Mouse (Mus musculus) forebrain, embryonic 13.5 days (tissue): ENCODE data around the gene Ptprn2. TPM values are rescaled to one million over a fixed set of nuclear protein-coding genes. Genes with fewer than 3 reads are reported as not detected.

ENCODE experiments used
- ATAC-seq: fragments of 200-750 bp; cut with Nextera tagmentation; 2 replicates; pipeline ENCODE4 v1.8.0; 2017
- H3K27ac ChIP-seq: fragments of 300-500 bp; sonication (generic); 2 replicates; pipeline ENCODE4 v1.5.1; 2015; ENCODE audit warnings: inconsistent platforms, mild to moderate bottlenecking, moderate library complexity
- H3K27me3 ChIP-seq: fragments of 300-500 bp; sonication (generic); 2 replicates; pipeline ENCODE4 v1.6.1; 2015; ENCODE audit warnings: mild to moderate bottlenecking, inconsistent platforms
- H3K36me3 ChIP-seq: fragments of 300-500 bp; sonication (generic); 2 replicates; pipeline ENCODE4 v1.6.1; 2015; ENCODE audit warnings: mild to moderate bottlenecking, inconsistent platforms; ENCODE audit not compliant: poor library complexity, severe bottlenecking
- H3K4me1 ChIP-seq: fragments of 300-500 bp; sonication (generic); 2 replicates; pipeline ENCODE4 v1.6.1; 2015; ENCODE audit warnings: inconsistent platforms
- H3K4me2 ChIP-seq: fragments of 300-500 bp; sonication (generic); 2 replicates; pipeline ENCODE4 v1.6.1; 2015; ENCODE audit warnings: inconsistent platforms, mild to moderate bottlenecking, moderate library complexity
- H3K4me3 ChIP-seq: fragments of 300-500 bp; sonication (generic); 2 replicates; pipeline ENCODE4 v1.5.1; 2015; ENCODE audit warnings: mild to moderate bottlenecking, inconsistent platforms
- H3K9ac ChIP-seq: fragments of 300-500 bp; sonication (generic); 2 replicates; pipeline ENCODE4 v1.6.1; 2015; ENCODE audit warnings: mild to moderate bottlenecking, inconsistent platforms
- H3K9me3 ChIP-seq: fragments of 300-500 bp; sonication (generic); replicated peaks from 2 replicates; pipeline ENCODE4 v1.6.1; 2016; ENCODE audit warnings: inconsistent platforms
- WGBS: fragments of 180-500 bp; shearing (Covaris S2); methylation state at CpG from one replicate; pipeline ENCODE4 v1.1.7; 2015; 5-methylcytosine and 5-hydroxymethylcytosine counted together
- polyA plus RNA-seq: library from polyadenylated mRNA; unstranded; fragments of >200 nt; fragmentation: Nextera tagmentation; extraction: Ambion mirVana; gene quantifications from 2 replicates; pipeline ENCODE4 v1.2.1, GENCODE M21; 2015

Ptprn2 gene
- polyA plus RNA-seq, 1 experiment from 2014 or later: 6.6 TPM

DNA sequence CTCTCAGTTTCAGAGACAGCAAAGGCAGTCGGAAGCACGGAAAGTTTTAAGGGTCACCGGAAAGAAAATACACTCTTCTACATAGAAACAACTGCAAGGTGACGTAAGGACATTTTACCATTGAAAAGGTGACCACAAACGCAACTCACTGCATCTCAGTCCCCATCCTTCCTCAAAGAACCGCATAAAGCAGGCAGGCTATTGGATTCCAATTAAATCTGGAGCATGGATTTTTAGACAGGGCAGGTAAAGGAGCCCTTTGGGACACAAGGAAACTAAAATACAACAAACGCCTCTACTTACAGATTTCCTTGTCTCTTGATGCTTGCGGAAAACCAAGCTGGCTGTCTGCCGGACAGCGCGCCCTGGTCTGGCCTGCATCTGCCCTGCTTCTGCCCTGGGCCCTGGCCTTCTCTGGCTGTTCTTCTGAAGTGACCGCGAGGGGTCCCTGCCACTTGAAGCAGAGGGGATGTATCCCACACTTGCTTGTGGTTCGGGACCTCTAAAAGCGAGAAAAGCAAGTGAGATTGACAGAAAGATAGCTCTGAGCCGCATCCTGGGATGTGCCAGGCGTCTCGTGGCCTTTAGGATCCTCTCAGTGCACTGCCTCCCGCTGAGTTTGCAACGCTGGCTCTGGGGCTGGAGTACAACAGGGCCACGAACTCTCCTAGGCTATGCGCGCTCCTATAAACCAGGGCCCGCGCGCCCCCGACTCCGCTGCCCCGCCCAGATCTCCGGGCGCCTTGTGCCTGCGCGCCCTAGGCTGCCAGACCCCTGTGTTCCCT lies 665.3 kb downstream of the Ptprn2 start:
- Histone ChIP-seq H3K4me2 (peak overlapping the region; percentile 68), H3K27ac (peak overlapping the region; percentile 95), H3K9me3 (no peaks in the 10 kb centered on the region), H3K4me1 (peaks cover 33% of the 10 kb centered on the region), H3K4me3 (peak overlapping the region; percentile 73), H3K9ac (peak overlapping the region; percentile 92), H3K36me3 (no peaks in the 10 kb centered on the region), H3K27me3 (peaks cover 78% of the 10 kb centered on the region)
- WGBS: 3% methylated on average over 33 of the region's 33 CpGs
- peak; percentile 12; the same call in 1 of the 2 replicates for ATAC-seq

GRCm38 (mm10) chr12:117151611-117152010 lies 666.1 kb downstream of the Ptprn2 start:
- peak overlapping the region; percentile 68 for H3K4me2 ChIP-seq
- ATAC-seq: 0 out of 2 replicates have a peak, but pooled peaks have one; percentile 14
- WGBS: 3% methylated on average over 7 of the region's 7 CpGs
- H3K27ac ChIP-seq: peak overlapping the region; percentile 95
- H3K4me3 ChIP-seq: peak overlapping the region; percentile 73
- H3K9ac ChIP-seq: peak overlapping the region; percentile 92
- H3K4me1 ChIP-seq: peaks cover 33% of the 10 kb centered on the region
- no peaks in the 10 kb centered on the region for H3K9me3 ChIP-seq
- H3K36me3 ChIP-seq: no peaks in the 10 kb centered on the region
- peaks cover 80% of the 10 kb centered on the region for H3K27me3 ChIP-seq

DNA sequence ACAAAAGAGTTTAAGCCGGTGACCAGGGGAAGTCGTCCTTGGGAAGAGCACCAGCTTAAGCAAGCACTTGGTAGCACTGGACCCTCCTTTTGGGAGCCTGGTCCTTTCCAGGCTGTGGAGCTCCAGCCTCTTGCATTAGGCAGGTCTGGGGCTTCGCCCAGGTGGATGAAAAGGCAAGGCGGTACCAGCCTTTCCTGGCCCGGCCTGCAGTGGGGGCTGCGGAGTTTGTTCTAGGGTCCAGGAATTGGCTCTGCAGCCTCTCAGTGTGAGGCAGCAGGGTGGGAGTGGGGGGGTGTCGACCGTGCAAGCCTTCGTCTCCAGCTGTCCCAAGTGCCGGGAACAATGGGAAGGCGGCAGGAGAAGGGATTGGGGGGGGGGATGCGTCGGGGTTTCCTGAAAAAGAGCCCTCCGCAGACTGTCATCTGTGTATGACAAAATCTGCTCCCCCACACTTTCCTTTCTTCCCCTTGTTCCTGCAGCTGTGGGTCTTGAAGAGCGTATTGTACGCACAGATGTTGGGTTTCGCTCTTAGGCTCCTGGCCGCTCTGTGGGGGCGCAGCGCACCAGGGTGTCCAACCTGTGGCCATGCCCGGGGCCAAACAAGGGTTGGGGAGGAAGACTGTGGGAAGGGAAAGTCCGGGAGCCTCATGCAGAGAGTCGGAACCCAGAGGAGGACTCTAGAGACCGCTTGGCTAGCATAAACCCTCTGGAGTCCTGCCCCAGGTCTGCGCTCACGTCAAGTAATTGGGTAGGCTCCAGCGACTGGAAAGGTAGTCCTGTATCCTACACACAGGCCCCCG lies 667.0 kb downstream of the Ptprn2 start:
- Histone ChIP-seq H3K9me3 (no peaks in the 10 kb centered on the region), H3K27me3 (peaks cover 79% of the 10 kb centered on the region), H3K36me3 (no peaks in the 10 kb centered on the region), H3K9ac (peak overlapping the region; percentile 92), H3K4me1 (peaks cover 35% of the 10 kb centered on the region), H3K4me2 (peak overlapping the region; percentile 68), H3K4me3 (peak overlapping the region; percentile 73), H3K27ac (peak overlapping the region; percentile 95)
- WGBS: 2% methylated on average over 28 of the region's 28 CpGs
- ATAC-seq: peak; percentile 19; the same call in 1 of the 2 replicates

- no peak for ATAC-seq
- 0% methylated on average over 8 of the region's 8 CpGs for WGBS
- H3K27me3 ChIP-seq: peaks cover 84% of the 10 kb centered on the region
- peak overlapping the region; percentile 95 for H3K27ac ChIP-seq
- H3K4me1 ChIP-seq: peaks cover 41% of the 10 kb centered on the region
- no peaks in the 10 kb centered on the region for H3K36me3 ChIP-seq
- peak overlapping the region; percentile 92 for H3K9ac ChIP-seq
- H3K4me2 ChIP-seq: peak overlapping the region; percentile 68
- peak overlapping the region; percentile 73 for H3K4me3 ChIP-seq
- no peaks in the 10 kb centered on the region for H3K9me3 ChIP-seq
Measured at GRCm38 (mm10) chr12:117153166-117153480, 667.6 kb downstream of the Ptprn2 start.

DNA sequence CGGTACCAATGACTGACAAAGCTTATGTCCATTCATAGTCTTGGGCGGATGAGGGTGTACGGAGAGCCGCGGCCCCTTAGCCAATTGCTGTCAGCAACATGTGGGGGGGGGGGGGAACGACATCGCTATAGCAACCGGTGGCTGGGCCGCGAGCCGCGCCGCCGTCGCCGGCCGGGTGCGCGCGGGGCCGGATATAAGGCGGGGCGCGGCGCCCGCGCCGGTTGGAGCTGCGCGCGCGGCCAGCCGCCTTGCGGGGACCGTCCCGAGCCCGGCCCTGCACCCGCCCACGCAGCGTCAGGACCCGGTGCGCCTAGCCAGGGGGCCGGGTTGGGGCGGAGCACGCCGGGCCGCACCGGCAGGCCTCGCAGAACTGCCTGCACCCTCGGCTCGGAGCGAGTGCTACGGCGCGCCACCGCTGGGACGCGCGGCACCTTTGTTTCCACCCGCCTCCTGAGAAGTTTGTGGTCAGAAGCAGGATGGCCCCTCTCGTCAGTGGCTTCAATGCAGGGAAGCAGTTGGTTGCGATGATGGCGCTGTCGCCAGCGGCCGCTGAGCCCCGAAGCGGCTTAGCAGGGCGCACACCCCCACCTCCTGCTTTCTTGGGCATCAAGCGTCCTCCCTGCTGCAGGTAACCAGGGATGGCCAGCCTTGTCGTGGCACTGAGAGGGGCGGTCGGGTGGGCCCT lies 668.3 kb downstream of the Ptprn2 start:
- H3K4me2 ChIP-seq: peak overlapping the region; percentile 68
- H3K27me3 ChIP-seq: peaks cover 86% of the 10 kb centered on the region
- peaks cover 48% of the 10 kb centered on the region for H3K4me1 ChIP-seq
- H3K36me3 ChIP-seq: no peaks in the 10 kb centered on the region
- WGBS: under 1% methylated on average over 28 of the region's 73 CpGs
- H3K9ac ChIP-seq: peak overlapping the region; percentile 92
- peak; percentile 74 for ATAC-seq
- H3K4me3 ChIP-seq: peak overlapping the region; percentile 73
- H3K9me3 ChIP-seq: no peaks in the 10 kb centered on the region
- peak overlapping the region; percentile 95 for H3K27ac ChIP-seq

DNA sequence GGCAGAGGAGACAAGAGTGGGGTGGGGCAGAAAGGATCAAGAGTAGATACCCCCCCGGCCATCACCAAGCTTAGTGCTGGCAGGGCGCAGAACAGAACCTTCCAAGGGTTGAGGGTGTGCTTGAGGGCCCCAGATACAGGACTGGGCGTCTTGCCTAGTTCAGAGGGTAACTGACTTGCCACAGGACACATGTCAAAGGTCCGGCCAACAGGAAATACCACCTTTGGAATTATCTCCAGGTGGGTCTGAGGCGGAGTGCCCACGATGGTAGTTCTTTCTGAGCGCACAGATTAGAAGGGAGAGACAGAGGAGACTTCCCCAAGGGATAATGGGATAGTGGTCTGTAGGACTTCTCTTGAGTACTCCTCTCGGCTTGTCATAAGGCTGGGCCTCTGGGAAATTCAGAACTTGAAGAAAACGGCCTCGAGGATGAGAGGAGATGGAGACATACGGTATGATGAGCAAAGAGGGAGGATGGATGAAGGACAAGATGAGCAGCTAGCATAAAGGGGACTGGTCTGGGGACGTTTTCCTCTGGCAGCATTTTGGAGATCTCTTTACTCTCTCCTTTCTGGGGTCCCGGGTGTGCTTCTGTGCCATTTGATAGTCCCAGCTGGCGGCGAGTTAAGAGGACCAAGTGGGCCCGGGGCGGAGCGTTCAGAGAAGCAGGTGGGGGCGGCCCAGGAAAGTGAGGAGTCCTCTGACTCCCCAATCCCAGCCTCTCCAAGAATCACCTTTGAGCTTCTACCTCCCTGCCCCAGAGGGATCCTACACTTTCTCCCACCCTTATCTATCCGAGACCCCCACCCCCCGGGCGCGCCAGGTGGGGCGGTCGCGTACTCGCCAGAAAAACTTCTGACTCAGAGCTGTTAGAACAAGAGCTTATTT lies 669.1 kb downstream of the Ptprn2 start:
- Histone ChIP-seq H3K4me1 (peaks cover 52% of the 10 kb centered on the region), H3K9me3 (no peaks in the 10 kb centered on the region), H3K4me2 (peak overlapping the region; percentile 68), H3K27me3 (peaks cover 90% of the 10 kb centered on the region), H3K27ac (peak overlapping the region; percentile 95), H3K9ac (peak overlapping the region; percentile 92), H3K4me3 (peak overlapping the region; percentile 73), H3K36me3 (no peaks in the 10 kb centered on the region; the same call in 1 of the 2 replicates)
- under 1% methylated on average over 25 of the region's 27 CpGs for WGBS
- no peak; the same call in 1 of the 2 replicates for ATAC-seq

- under 1% methylated on average over 33 of the region's 33 CpGs for WGBS
- ATAC-seq: no peak
- H3K4me1 ChIP-seq: peaks cover 61% of the 10 kb centered on the region
Measured at GRCm38 (mm10) chr12:117155307-117156220, 670.0 kb downstream of the Ptprn2 start.

DNA sequence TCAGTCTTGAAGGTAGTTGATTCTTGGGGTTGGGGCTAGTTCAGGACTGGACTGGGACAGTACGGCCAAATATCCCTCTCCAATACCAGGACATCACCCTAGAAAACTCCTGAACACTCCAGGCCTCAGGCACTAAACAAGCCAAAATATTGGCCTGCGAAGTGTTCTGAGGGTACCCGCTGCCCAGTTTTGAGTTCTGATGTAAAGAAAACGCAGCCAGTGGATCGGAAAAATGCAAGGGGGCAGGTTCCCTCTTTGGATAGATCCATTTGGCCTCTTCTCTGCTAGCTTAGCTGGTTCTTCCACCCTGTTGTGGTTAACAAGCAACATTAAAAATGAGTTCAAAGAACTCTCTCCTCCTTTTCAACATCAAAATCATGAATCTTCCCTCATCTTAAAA lies 670.7 kb downstream of the Ptprn2 start:
- peak overlapping the region; percentile 73 for H3K4me3 ChIP-seq
- peak overlapping the region; percentile 95 for H3K27ac ChIP-seq
- 4% methylated on average over 5 of the region's 5 CpGs for WGBS
- H3K9ac ChIP-seq: peak overlapping the region; percentile 92
- H3K4me2 ChIP-seq: peak overlapping the region; percentile 68
- H3K4me1 ChIP-seq: peaks cover 61% of the 10 kb centered on the region
- no peak for ATAC-seq
- H3K27me3 ChIP-seq: peaks cover 79% of the 10 kb centered on the region
- no peaks in the 10 kb centered on the region; the same call in 1 of the 2 replicates for H3K36me3 ChIP-seq
- no peaks in the 10 kb centered on the region for H3K9me3 ChIP-seq

More at GRCm38 (mm10) chr12:117155307-117156220, 670.0 kb downstream of the Ptprn2 start:
- H3K9me3 ChIP-seq: no peaks in the 10 kb centered on the region
- H3K4me2 ChIP-seq: peak overlapping the region; percentile 68
- no peaks in the 10 kb centered on the region; the same call in 1 of the 2 replicates for H3K36me3 ChIP-seq
- peaks cover 85% of the 10 kb centered on the region for H3K27me3 ChIP-seq
- peak overlapping the region; percentile 95 for H3K27ac ChIP-seq
- H3K9ac ChIP-seq: peak overlapping the region; percentile 92
- H3K4me3 ChIP-seq: peak overlapping the region; percentile 73

- Histone ChIP-seq H3K36me3 (no peaks in the 10 kb centered on the region; the same call in 1 of the 2 replicates), H3K27ac (peak overlapping the region; percentile 52; the same call in 1 of the 2 replicates), H3K27me3 (peaks cover 79% of the 10 kb centered on the region), H3K9ac (peak overlapping the region; percentile 73), H3K4me3 (peak overlapping the region; percentile 73), H3K4me1 (peaks cover 61% of the 10 kb centered on the region), H3K4me2 (peak overlapping the region; percentile 51), H3K9me3 (no peaks in the 10 kb centered on the region)
- WGBS: 9% methylated on average over 3 of the region's 3 CpGs
- ATAC-seq: no peak
Measured at GRCm38 (mm10) chr12:117156786-117157185, 671.3 kb downstream of the Ptprn2 start.

DNA sequence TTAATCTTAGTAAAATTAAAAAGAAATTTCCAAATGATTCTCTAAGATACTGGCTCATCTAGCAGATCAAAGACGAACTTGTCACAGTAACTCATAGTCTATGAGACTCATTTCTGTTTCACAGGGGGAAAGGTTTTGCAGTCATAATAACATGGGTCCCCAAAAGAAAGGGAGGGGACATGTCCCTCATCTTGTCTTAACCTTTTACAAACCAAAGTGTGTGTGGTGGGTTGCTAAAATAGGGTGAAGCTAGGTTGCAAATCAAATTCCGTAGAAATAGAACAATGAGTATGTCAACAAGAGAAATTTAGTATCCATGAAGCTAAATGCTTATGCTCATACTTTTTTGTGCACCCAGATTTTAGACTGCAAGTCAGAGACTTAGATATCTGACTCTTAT lies 671.7 kb downstream of the Ptprn2 start:
- 14% methylated on average over 2 of the region's 2 CpGs for WGBS
- no peak overlapping the region; the same call in 1 of the 2 replicates for H3K27ac ChIP-seq
- H3K9me3 ChIP-seq: no peaks in the 10 kb centered on the region
- no peaks in the 10 kb centered on the region; the same call in 1 of the 2 replicates for H3K36me3 ChIP-seq
- H3K4me1 ChIP-seq: peaks cover 61% of the 10 kb centered on the region
- peaks cover 77% of the 10 kb centered on the region for H3K27me3 ChIP-seq
- peak overlapping the region; percentile 68 for H3K4me2 ChIP-seq
- peak overlapping the region; percentile 73 for H3K9ac ChIP-seq
- peak overlapping the region; percentile 73 for H3K4me3 ChIP-seq
- no peak for ATAC-seq
